Mouse (Mus musculus) hindbrain, embryonic 13.5 days (tissue): ENCODE measurements at regions not wholly inside any gene's neighbourhood (a gene's known extent, or its start where the extent isn't known, plus 50 kb on each side); places are given as distances from the start of the nearest gene placed in this dataset.

Experiments used
- ATAC-seq: fragments of 200-750 bp; cut with Nextera tagmentation; 2 replicates; pipeline ENCODE4 v1.8.0; 2017; ENCODE audit warnings: moderate TSS enrichment; ENCODE audit not compliant: low FRiP score
- H3K27ac ChIP-seq: fragments of 300-500 bp; sonication (generic); 2 replicates; pipeline ENCODE4 v1.5.1; 2015; ENCODE audit warnings: inconsistent platforms, mild to moderate bottlenecking, moderate library complexity
- H3K27me3 ChIP-seq: fragments of 300-500 bp; sonication (generic); 2 replicates; pipeline ENCODE4 v1.6.1; 2015; ENCODE audit warnings: mild to moderate bottlenecking, inconsistent platforms
- H3K36me3 ChIP-seq: fragments of 300-500 bp; sonication (generic); 2 replicates; pipeline ENCODE4 v1.6.1; 2015; ENCODE audit warnings: mild to moderate bottlenecking, inconsistent platforms
- H3K4me1 ChIP-seq: fragments of 300-500 bp; sonication (generic); replicated peaks from 2 replicates; pipeline ENCODE4 v1.6.1; 2015; ENCODE audit warnings: inconsistent platforms
- H3K4me2 ChIP-seq: fragments of 300-500 bp; sonication (generic); 2 replicates; pipeline ENCODE4 v1.6.1; 2015; ENCODE audit warnings: inconsistent platforms, mild to moderate bottlenecking, moderate library complexity
- H3K4me3 ChIP-seq: fragments of 300-500 bp; sonication (generic); 2 replicates; pipeline ENCODE4 v1.5.1; 2015; ENCODE audit warnings: mild to moderate bottlenecking, inconsistent platforms
- H3K9ac ChIP-seq: fragments of 300-500 bp; sonication (generic); 2 replicates; pipeline ENCODE4 v1.6.1; 2015; ENCODE audit warnings: mild to moderate bottlenecking, inconsistent platforms
- H3K9me3 ChIP-seq: fragments of 300-500 bp; sonication (generic); 2 replicates; pipeline ENCODE4 v1.6.1; 2016; ENCODE audit warnings: inconsistent platforms
- WGBS: fragments of 180-500 bp; shearing (Covaris S2); methylation state at CpG from one replicate; pipeline ENCODE4 v1.1.7; 2015; 5-methylcytosine and 5-hydroxymethylcytosine counted together

DNA sequence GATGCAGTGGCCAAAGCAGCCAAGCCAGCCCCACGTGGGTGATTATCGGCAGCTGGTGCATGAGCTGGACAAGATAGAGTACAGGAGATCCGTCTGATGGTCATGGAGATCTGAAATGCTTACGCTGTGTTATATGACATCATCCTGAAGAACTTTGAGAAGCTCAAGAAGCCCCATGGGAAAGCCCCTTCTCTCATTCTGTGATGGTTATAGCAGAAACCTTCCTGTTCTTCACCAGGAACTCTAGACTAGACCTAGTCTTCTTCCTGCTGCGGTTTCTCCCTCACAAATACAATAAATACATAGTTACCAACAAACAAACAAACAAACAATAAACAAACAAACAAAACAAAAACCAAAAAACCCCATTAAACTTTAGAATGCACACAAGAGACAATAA is 220.7 kb upstream of the Ptger4 start:
- Histone ChIP-seq H3K36me3 (no peaks in the 10 kb centered on the region), H3K4me3 (no peak overlapping the region), H3K9ac (no peak overlapping the region), H3K4me2 (no peak overlapping the region), H3K27ac (no peak overlapping the region), H3K27me3 (no peaks in the 10 kb centered on the region), H3K4me1 (no peaks in the 10 kb centered on the region), H3K9me3 (no peaks in the 10 kb centered on the region)
- no peak for ATAC-seq
- WGBS = 87% methylated on average over 5 of the region's 5 CpGs

DNA sequence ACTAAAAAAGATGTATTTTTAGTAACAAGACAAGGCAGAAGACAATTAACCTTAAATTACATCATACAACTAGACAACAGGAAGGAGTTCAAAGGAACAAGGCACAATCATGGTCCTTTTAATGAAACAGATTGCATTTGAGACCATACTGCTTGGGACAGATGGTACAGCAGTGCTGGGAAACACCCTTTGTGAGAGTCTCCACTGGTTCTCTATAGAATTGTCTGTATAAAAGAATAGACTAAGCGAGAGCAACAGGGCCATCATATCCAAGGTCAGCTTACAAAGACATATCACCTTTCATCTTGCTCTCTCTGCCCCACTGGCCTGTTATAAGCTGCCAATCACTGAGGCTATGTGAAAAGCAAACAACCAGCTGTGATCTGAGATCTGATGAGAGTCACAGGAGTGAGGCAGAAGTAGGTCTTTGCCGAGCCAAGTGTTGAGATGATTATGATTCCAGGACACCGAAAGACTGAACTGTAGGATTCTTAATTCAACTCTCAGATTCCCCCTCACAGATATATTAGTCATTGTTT is 224.6 kb upstream of the Ptger4 start:
- H3K9ac ChIP-seq = no peak overlapping the region
- H3K4me1 ChIP-seq = no peaks in the 10 kb centered on the region
- no peaks in the 10 kb centered on the region for H3K27me3 ChIP-seq
- H3K4me3 ChIP-seq = no peak overlapping the region
- H3K4me2 ChIP-seq = no peak overlapping the region
- no peaks in the 10 kb centered on the region for H3K36me3 ChIP-seq
- H3K27ac ChIP-seq = no peak overlapping the region
- ATAC-seq = no peak
- 66% methylated on average over 3 of the region's 3 CpGs for WGBS
- no peaks in the 10 kb centered on the region for H3K9me3 ChIP-seq

DNA sequence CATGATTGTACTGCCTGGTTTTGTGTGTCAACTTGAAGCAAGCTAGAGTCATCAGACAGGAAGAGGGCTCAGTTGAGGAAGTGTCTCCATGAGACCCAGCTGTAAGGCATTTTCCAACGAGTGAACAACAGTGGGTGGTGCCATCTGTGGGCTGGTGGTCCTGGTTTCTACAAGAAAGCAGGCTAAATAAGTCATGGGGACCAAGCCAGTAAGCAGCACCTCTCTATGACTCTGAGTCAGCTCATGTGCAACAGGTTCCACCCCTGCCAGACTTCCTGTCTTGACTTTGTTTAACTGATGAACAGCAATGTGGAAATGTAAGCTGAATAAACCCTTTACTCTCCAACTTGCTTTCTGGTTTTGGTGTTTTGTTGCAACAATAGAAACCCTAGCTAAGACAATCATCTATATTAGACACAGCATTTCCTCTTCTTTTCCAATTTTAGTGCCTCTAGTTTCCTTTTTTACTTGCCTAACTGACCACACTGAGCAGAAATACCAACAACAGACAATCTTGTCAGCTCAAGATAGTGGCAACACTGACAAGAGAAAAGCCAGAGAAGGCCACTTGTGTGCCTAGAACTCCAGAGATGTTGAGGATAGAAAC is 231.5 kb upstream of the Ptger4 start:
- no peak overlapping the region for H3K9ac ChIP-seq
- no peak overlapping the region for H3K4me3 ChIP-seq
- no peak for ATAC-seq
- H3K27ac ChIP-seq = no peak overlapping the region
- 59% methylated on average over 1 of the region's 1 CpGs for WGBS
- H3K27me3 ChIP-seq = no peaks in the 10 kb centered on the region
- H3K36me3 ChIP-seq = no peaks in the 10 kb centered on the region
- H3K4me2 ChIP-seq = no peak overlapping the region
- no peaks in the 10 kb centered on the region for H3K4me1 ChIP-seq
- no peaks in the 10 kb centered on the region for H3K9me3 ChIP-seq

DNA sequence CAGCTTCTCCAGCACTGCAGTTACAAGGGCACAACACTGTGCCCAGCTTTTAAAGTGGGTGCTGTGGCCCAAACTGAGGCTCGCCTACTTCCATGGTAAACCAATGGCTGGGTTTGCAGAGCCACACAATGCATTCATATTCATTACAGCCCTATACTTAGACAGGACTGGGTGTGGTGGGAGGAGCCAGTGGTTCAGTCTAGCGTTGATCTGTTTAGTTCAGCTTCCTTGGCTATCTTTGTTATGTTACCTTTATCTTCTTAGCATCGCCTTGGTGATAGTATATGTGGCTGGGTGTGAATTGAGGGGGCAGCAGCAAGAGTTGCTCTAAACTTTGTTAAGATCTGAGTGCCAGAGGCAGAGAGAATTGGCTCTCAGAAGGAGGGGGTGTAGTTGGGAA is 249.3 kb upstream of the Ptger4 start:
- H3K9me3 ChIP-seq = no peaks in the 10 kb centered on the region
- H3K9ac ChIP-seq = no peak overlapping the region
- H3K27ac ChIP-seq = no peak overlapping the region
- H3K4me3 ChIP-seq = no peak overlapping the region
- no peak overlapping the region for H3K4me2 ChIP-seq
- WGBS = 83% methylated on average over 3 of the region's 3 CpGs
- ATAC-seq = no peak
- no peaks in the 10 kb centered on the region for H3K4me1 ChIP-seq
- no peaks in the 10 kb centered on the region for H3K27me3 ChIP-seq
- H3K36me3 ChIP-seq = no peaks in the 10 kb centered on the region

DNA sequence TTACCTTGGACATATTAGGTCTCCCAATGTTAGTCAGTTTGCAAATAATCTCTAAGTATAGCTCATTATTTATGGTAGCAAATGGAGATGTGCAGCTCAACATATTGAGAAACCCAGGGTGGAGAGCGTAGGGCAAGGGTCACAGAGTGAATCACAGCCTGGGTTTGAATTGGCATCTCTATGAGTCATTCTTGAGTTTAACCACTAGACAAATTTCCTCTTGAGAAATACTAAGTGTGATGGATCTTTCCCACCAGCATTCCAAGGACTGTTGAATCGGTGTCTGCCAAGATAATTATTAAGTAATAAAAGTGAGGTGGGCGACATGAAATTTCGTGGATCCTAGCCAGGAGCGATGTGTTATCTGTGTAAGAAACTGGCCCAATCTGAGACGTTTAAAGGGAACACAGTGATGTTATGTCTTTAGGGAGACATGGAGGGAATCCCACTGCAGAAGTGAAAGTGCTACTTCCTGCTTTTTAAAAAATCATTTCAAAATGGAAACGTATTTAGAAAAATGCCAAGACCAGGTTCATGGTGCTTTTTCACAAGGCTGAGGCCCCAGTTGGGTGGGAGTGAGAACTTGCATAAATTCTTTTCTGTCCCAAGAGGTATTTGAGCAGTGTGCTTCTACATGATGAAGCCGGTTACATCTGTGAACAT is 251.3 kb upstream of the Ptger4 start:
- Histone ChIP-seq H3K4me3 (no peak overlapping the region), H3K9ac (no peak overlapping the region), H3K27ac (no peak overlapping the region), H3K27me3 (no peaks in the 10 kb centered on the region), H3K36me3 (no peaks in the 10 kb centered on the region), H3K9me3 (no peaks in the 10 kb centered on the region), H3K4me1 (no peaks in the 10 kb centered on the region), H3K4me2 (no peak overlapping the region)
- no peak for ATAC-seq
- WGBS = 87% methylated on average over 8 of the region's 8 CpGs

DNA sequence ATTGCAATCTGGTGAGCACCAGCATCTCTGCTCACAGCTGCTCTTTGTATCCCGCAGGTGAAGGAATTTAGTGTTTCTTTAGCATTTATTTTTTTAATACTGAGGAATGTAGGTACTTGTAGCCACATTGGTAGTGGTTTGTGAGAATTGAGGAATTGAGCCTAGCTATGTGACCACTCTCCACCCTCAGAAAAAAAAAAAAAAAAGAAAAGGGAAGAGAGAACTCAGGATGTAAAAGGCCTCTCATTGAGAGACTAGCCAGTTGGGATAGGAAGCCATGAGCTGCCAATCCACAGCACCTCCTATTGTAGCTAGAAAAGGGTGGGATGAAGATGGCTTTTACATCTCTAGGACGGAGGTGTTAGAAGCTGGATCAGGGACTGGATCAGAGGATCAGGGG is 252.0 kb upstream of the Ptger4 start:
- no peaks in the 10 kb centered on the region for H3K9me3 ChIP-seq
- no peak for ATAC-seq
- no peak overlapping the region for H3K9ac ChIP-seq
- H3K4me2 ChIP-seq = no peak overlapping the region
- H3K27me3 ChIP-seq = no peaks in the 10 kb centered on the region
- no peaks in the 10 kb centered on the region for H3K36me3 ChIP-seq
- whole genome bisulfite sequencing = 85% methylated on average over 2 of the region's 2 CpGs
- no peak overlapping the region for H3K27ac ChIP-seq
- H3K4me1 ChIP-seq = no peaks in the 10 kb centered on the region
- H3K4me3 ChIP-seq = no peak overlapping the region

DNA sequence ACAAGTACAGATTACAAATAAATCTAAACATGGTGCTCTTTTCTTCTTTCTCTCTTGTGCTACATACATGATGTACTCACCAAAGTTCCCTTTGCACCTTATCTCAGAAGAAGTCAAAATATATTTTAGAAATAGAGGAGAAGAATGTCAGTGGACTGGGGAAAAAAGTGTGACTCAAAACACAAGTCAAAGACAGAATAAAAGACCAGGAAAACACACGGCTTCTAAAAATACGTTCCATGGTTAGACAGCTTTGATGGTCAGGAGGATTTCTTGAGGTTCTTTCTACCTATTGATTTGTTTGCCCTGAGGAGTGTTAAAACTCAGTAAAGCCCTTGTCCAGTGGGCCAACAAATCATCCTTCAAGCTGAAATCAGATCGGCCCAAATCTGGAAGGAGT is 260.5 kb upstream of the Ptger4 start:
- no peaks in the 10 kb centered on the region for H3K36me3 ChIP-seq
- no peaks in the 10 kb centered on the region for H3K9me3 ChIP-seq
- H3K4me2 ChIP-seq = no peak overlapping the region
- WGBS = 92% methylated on average over 3 of the region's 3 CpGs
- no peaks in the 10 kb centered on the region for H3K27me3 ChIP-seq
- no peaks in the 10 kb centered on the region for H3K4me1 ChIP-seq
- no peak overlapping the region for H3K27ac ChIP-seq
- H3K4me3 ChIP-seq = no peak overlapping the region
- no peak overlapping the region for H3K9ac ChIP-seq
- ATAC-seq = no peak

DNA sequence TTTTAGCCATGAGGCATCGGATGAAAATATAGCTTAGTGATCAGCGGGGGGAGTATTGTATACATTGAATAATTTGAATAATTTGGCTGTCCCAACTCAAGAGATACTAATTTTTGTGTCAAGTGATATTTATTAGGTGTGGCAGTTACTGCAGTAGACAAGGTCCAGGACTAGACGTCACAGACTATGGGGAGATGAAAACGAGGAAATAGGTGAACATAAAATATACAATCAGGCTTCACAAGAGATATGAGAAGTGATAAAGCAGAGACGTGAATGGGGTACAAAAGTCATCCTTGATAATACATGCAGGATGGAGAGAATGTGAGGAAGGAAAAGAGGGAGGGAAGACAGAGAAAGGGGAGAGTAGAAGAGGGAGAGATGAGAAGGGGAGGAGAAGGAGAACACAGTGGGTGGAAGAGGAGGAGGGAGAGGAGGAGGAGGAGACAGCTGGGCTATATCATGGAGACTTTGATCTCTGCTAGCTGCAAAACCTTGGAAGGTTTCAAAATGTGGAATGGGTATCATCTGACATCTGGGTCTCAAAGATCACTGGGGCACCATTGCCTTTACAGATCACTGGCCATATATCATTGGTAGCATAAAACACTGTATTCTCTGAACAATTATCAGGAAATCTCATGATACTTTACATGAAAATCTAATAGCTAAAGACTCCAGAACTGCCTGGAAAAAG is 263.0 kb upstream of the Ptger4 start:
- no peak overlapping the region for H3K27ac ChIP-seq
- 91% methylated on average over 5 of the region's 5 CpGs for WGBS

DNA sequence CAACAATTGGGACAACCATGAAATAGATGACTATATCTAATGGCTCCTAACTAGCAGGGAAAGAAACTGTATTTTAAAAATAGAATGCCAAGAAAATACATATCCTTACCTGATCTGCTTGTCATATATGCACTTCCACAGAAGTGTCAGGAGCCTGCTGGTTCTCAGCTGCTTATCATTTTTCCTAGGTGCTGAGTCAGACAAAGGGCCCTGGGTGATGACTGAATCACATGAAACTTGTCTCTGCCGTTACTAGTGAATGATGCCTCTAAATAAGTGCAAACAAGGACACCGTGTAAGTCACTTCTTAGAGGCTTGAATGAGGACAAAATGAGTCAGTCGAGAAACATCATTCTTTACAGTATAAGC is 263.5 kb upstream of the Ptger4 start:
- Histone ChIP-seq H3K4me2 (no peak overlapping the region), H3K27ac (no peak overlapping the region), H3K9ac (no peak overlapping the region), H3K9me3 (no peaks in the 10 kb centered on the region), H3K4me3 (no peak overlapping the region), H3K27me3 (no peaks in the 10 kb centered on the region), H3K4me1 (no peaks in the 10 kb centered on the region), H3K36me3 (no peaks in the 10 kb centered on the region)
- 88% methylated on average over 3 of the region's 3 CpGs for WGBS
- ATAC-seq = no peak

More for the DNA sequence above, 263.0 kb upstream of the Ptger4 start:
- Histone ChIP-seq H3K4me1 (no peaks in the 10 kb centered on the region), H3K9me3 (no peaks in the 10 kb centered on the region), H3K36me3 (no peaks in the 10 kb centered on the region), H3K27me3 (no peaks in the 10 kb centered on the region), H3K4me2 (no peak overlapping the region), H3K4me3 (no peak overlapping the region), H3K9ac (no peak overlapping the region)
- ATAC-seq = no peak

DNA sequence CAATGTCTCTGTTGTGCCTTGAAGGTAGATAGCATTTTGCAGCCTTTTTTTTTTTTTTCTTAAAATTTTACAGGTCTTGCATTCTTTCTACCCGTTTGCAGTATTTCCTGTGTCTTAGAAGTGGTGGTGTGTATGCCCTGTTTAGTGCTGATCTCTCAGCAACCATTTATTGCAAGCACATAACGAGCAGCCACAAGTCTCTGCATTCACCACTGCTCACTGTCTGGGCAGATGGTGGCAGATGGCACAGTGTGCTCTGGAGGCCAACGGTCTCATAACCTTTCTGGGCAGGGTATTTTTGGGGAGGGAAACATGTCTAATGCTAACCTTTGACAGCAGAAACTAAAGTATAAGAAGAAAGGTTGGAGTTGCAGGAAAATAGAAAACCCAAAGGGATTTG is 266.1 kb upstream of the Ptger4 start:
- no peak overlapping the region for H3K4me3 ChIP-seq
- H3K27ac ChIP-seq = no peak overlapping the region
- H3K9me3 ChIP-seq = no peaks in the 10 kb centered on the region
- H3K4me2 ChIP-seq = no peak overlapping the region
- 51% methylated on average over 3 of the region's 3 CpGs for WGBS
- no peaks in the 10 kb centered on the region for H3K4me1 ChIP-seq
- H3K36me3 ChIP-seq = no peaks in the 10 kb centered on the region
- ATAC-seq = no peak
- no peaks in the 10 kb centered on the region for H3K27me3 ChIP-seq
- H3K9ac ChIP-seq = no peak overlapping the region

DNA sequence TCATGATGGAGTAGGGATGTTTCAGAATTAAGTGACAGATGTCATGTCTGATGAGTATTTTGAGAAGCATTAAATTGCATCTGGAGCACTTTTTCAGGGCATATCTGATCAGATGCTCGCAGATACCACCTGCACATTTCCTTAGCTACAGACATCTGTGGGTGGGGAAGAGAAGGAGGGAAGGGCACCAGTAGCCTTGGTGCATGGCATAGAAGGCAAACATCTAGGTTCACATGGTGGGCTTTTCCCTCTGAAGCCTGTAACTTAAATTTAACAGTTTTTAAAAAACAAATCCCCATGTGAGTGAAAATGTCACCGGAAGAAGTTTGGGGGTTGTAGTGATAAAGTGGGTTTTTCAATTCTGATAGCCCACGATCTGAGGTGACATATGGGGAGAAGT is 267.1 kb upstream of the Ptger4 start:
- H3K27ac ChIP-seq = no peak overlapping the region
- H3K27me3 ChIP-seq = no peaks in the 10 kb centered on the region
- H3K4me1 ChIP-seq = no peaks in the 10 kb centered on the region
- 88% methylated on average over 3 of the region's 3 CpGs for WGBS
- H3K9ac ChIP-seq = no peak overlapping the region
- no peak for ATAC-seq
- H3K9me3 ChIP-seq = no peaks in the 10 kb centered on the region
- no peak overlapping the region for H3K4me2 ChIP-seq
- H3K4me3 ChIP-seq = no peak overlapping the region
- no peaks in the 10 kb centered on the region for H3K36me3 ChIP-seq

DNA sequence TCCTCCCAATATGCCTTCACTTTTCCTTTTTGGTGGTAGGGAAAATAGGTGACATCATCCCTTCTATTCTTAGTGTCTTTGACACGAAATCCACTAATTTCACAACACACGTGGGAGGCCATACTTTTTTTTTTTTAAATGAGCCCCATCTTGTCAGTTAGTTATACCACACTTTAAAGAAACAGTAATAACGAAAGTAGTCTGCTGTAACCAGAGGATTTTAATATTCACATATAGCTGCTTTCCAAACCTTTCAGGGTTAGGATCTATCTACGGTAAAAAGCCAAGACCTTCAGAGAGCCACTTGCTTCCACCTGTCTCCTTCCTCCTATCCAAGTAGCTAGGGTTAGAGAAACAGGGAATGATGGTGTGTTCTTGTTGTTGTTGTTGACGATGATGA is 268.6 kb upstream of the Ptger4 start:
- H3K36me3 ChIP-seq = no peaks in the 10 kb centered on the region
- no peak overlapping the region for H3K4me2 ChIP-seq
- 90% methylated on average over 5 of the region's 5 CpGs for WGBS
- H3K9me3 ChIP-seq = no peaks in the 10 kb centered on the region
- H3K27me3 ChIP-seq = no peaks in the 10 kb centered on the region
- ATAC-seq = no peak
- no peak overlapping the region for H3K4me3 ChIP-seq
- H3K27ac ChIP-seq = no peak overlapping the region
- no peaks in the 10 kb centered on the region for H3K4me1 ChIP-seq
- no peak overlapping the region for H3K9ac ChIP-seq

DNA sequence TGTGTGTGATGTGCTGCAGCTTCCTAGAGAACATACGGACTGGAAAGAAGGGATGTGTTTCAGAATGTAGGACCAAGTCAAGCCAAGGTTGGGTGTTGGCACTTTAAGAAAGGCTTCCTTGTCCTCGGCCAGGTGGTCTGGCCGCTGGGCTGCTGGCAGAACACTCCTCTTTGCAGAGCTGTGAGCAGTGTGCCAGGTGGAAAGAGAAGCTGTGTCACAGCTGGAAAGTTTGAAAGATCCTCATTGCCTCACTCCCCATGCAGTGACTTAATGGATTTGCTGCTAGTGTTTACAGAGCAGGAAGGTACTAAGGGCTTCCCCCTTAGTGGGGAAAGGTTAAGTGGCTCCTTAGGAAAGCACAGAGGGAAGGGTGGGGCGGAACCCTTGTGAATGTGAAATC is 269.2 kb upstream of the Ptger4 start:
- no peak for ATAC-seq
- Histone ChIP-seq H3K27me3 (no peaks in the 10 kb centered on the region), H3K9me3 (no peaks in the 10 kb centered on the region), H3K27ac (no peak overlapping the region), H3K4me3 (no peak overlapping the region), H3K4me1 (no peaks in the 10 kb centered on the region), H3K9ac (no peak overlapping the region), H3K4me2 (no peak overlapping the region), H3K36me3 (no peaks in the 10 kb centered on the region)
- WGBS = 51% methylated on average over 4 of the region's 4 CpGs
